Mouse (Mus musculus): ENCODE data around the gene Optn. TPM values are rescaled to one million over a fixed set of nuclear protein-coding genes. Genes with fewer than 3 reads are reported as not detected.

The Optn gene
- total and polyA plus RNA-seq, 2 experiments from 2014 or later = 28.7 to 35.0 TPM

DNA sequence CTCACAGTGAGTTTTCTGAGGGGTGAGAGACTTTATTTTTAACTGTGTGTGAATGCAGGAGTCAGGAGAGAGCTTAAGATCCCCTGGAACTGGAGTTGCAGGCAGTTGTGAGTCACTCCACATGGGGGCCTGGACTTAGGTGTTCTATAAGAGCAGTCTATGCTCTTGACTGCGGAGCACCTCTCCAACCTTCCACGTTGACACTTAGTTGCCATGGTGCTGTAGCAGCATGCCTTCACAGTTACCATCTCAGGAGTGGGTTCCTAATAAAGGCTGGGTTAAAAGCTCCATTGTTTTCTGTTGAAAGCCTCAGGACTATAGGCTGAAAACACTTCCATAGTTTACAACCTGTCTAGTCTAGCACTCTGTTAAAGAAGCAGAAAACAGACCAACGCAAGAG is 26.5 kb downstream of the Optn start:
- no peak for DNase-seq (ENCODE audit: low spot score)
- 46% methylated on average over 3 of the region's 3 CpGs for WGBS
- no peak for TF ChIP-seq CTCF (IDR thresholded peaks at IDR 0.05)
- Histone ChIP-seq H3K4me2 (ENCODE audit: low read depth, low read length, poor library complexity, severe bottlenecking) (no peak overlapping the region), H3K4me3 (ENCODE audit: low read depth, low read length) (no peak overlapping the region), H3K4me1 (ENCODE audit: insufficient read depth, low read length) (no peaks in the 10 kb centered on the region), H3K9ac (replicated peaks; ENCODE audit: low read length, poor library complexity, severe bottlenecking) (no peak overlapping the region), H3K36me3 (ENCODE audit: insufficient read depth, low read length) (peaks cover 13% of the 10 kb centered on the region; the same call in 1 of the 2 replicates), H3K9me3 (ENCODE audit: low read length) (no peaks in the 10 kb centered on the region), H3K27me3 (ENCODE audit: insufficient read depth, low read length) (no peaks in the 10 kb centered on the region), H3K27ac (ENCODE audit: low read depth, low read length) (no peak overlapping the region)
- ATAC-seq (ENCODE audit: low FRiP score) = no peak

DNA sequence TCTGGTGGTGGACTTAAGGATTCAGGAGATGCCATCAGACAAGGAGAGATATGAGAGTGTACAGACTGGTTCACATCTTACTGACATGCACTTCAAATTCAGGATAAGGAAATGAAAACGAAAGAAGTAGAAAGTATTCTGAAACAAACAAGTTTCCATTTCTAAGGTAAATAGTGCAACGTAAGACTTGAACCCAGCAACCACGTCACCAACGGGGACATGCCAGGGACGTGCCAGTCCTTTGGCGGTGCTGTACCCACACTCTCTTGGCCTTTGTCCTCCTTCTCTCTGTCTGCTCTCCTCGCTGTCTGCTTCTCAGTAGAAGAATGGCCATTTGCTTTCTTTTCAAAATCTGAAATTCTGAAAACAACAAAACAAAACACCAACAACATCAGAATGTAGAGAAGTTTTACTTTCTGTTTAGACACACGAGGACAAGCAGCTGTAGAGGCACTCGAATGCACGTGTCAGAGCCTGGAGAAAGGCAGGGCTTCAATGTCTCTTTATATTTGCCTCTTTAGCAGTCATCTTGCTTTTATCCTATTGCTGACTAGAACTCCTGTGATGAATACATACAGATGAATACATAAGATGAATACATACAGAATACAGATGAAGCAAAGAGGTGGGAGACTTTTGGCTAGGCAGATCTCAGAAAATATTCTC is 27.3 kb downstream of the Optn start:
- H3K4me1 ChIP-seq (ENCODE audit: insufficient read depth, low read length) = no peaks in the 10 kb centered on the region
- DNase-seq (ENCODE audit: low spot score) = no peak
- no peak for TF ChIP-seq CTCF (IDR thresholded peaks at IDR 0.05)
- 70% methylated on average over 10 of the region's 10 CpGs for WGBS
- peaks cover 13% of the 10 kb centered on the region; the same call in 1 of the 2 replicates for H3K36me3 ChIP-seq (ENCODE audit: insufficient read depth, low read length)
- H3K9ac ChIP-seq (replicated peaks; ENCODE audit: low read length, poor library complexity, severe bottlenecking) = no peak overlapping the region
- no peak for ATAC-seq (ENCODE audit: low FRiP score)
- H3K9me3 ChIP-seq (ENCODE audit: low read length) = no peaks in the 10 kb centered on the region
- no peak overlapping the region for H3K27ac ChIP-seq (ENCODE audit: low read depth, low read length)
- H3K27me3 ChIP-seq (ENCODE audit: insufficient read depth, low read length) = no peaks in the 10 kb centered on the region
- no peak overlapping the region for H3K4me3 ChIP-seq (ENCODE audit: low read depth, low read length)
- H3K4me2 ChIP-seq (ENCODE audit: low read depth, low read length, poor library complexity, severe bottlenecking) = no peak overlapping the region

DNA sequence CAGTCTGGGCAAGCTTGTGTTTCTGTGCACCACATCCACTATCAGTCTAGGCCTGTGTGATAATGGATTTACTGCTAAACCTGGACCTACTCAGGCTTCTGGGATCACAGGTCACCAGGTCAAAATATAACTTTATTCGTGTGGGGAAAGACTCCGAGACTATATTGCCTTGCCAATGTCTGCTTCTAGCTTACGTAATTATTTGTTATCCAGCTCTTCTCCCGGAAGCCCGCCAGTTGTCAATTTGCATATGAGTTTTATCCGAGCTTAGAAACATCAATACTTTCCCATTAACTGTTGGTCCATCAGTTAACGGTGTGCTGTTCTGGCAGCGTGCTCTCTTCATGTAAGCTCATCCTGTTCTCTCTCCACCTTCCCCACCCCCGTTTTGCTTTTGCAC is 28.6 kb downstream of the Optn start:
- no peak overlapping the region for H3K4me3 ChIP-seq (ENCODE audit: low read depth, low read length)
- H3K27me3 ChIP-seq (ENCODE audit: insufficient read depth, low read length) = no peaks in the 10 kb centered on the region
- no peaks in the 10 kb centered on the region for H3K9me3 ChIP-seq (ENCODE audit: low read length)
- H3K4me2 ChIP-seq (ENCODE audit: low read depth, low read length, poor library complexity, severe bottlenecking) = no peak overlapping the region
- H3K4me1 ChIP-seq (ENCODE audit: insufficient read depth, low read length) = no peaks in the 10 kb centered on the region
- TF ChIP-seq CTCF (IDR thresholded peaks at IDR 0.05) = no peak
- no peak for DNase-seq (ENCODE audit: low spot score)
- peaks cover 16% of the 10 kb centered on the region; the same call in 1 of the 2 replicates for H3K36me3 ChIP-seq (ENCODE audit: insufficient read depth, low read length)
- no peak overlapping the region for H3K27ac ChIP-seq (ENCODE audit: low read depth, low read length)
- ATAC-seq (ENCODE audit: low FRiP score) = no peak
- no peak overlapping the region for H3K9ac ChIP-seq (replicated peaks; ENCODE audit: low read length, poor library complexity, severe bottlenecking)
- WGBS = 82% methylated on average over 9 of the region's 9 CpGs

DNA sequence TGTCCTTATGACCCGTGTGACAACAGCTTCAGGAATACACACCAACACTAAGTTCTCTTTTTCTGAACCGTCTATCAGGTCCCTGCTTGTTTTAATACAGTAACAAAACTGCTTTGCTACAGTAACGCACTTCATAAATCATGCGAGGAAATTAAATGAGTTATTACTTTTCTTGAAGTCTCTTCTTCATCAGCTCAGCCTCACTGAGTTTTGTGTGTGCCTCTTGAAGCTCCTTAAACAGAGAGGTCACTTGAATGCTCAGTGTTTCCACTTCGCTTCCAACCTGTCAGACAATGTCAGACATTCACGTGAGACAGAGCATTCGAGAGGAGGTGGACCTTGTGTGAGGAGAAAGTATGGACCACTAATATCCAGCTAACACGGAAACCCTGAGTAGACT is 29.1 kb downstream of the Optn start:
- ATAC-seq (ENCODE audit: low FRiP score) = no peak
- H3K27me3 ChIP-seq (ENCODE audit: insufficient read depth, low read length) = no peaks in the 10 kb centered on the region
- WGBS = 88% methylated on average over 8 of the region's 8 CpGs

DNA sequence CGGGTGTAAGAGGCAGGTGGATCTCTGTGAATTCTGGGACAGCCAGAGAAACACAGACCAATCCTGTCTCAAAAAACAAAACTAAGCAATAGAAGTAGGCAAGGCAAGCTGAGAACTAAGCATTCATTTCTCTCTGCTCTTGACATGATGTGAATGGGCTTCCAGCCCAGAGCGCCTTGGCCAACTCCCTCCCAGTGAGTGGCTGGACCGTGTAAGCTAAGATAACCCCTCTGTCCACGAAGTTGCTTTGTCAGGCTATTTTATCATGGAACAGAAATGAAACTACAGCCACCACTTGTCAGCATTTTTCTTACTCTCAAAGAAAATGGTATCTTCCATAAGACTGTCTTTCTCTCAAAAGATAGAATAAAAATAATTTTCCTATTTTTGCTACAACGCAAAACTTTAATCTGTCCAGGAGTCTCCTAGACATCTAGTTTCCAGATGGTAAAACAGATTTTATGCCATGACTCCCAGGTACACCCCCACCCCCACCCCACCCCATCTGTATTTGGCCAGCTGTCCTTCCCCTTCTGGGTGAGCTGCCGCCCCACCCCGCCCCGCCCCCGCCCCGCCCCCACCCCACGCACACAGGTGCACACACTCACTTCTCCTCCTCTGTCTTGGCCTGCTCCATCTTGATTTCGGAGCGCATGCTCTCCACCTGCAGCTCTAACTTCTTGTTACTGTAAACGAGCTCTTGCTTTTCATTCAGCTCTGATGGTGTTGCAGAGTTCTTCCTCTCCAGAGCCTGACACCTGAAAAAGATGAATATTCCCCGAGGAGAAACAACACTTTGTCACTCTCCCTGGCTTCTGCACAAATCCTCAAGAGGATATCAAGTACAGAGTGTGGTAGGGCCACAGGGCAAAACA is 30.1 kb downstream of the Optn start:
- no peak for DNase-seq (ENCODE audit: low spot score)

More for the DNA sequence above, 29.1 kb downstream of the Optn start:
- Histone ChIP-seq H3K27ac (ENCODE audit: low read depth, low read length) (no peak overlapping the region), H3K9ac (replicated peaks; ENCODE audit: low read length, poor library complexity, severe bottlenecking) (no peak overlapping the region), H3K36me3 (ENCODE audit: insufficient read depth, low read length) (peaks cover 16% of the 10 kb centered on the region; the same call in 1 of the 2 replicates), H3K9me3 (ENCODE audit: low read length) (no peaks in the 10 kb centered on the region), H3K4me3 (ENCODE audit: low read depth, low read length) (no peak overlapping the region), H3K4me2 (ENCODE audit: low read depth, low read length, poor library complexity, severe bottlenecking) (no peak overlapping the region), H3K4me1 (ENCODE audit: insufficient read depth, low read length) (no peaks in the 10 kb centered on the region)
- TF ChIP-seq CTCF (IDR thresholded peaks at IDR 0.05) = no peak
- DNase-seq (ENCODE audit: low spot score) = no peak

DNA sequence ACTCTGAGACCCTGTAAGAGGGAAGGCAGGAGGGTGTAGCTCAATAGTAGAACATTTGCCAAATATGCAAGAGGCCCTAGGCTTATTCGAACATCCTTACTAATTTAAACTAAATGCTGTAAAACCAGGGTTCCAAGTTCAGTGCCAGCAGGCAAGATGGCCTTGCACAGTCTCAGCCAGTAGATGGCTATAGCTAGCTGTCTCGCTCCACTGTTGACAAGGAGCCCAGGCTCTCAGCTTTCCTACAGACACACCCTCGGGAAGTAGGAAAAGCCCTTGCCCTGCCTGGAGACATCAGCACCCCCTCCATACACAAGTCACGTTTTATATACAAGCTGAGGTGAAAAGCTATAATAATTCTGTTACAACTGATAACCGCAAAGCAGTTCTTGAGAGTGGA is 31.2 kb downstream of the Optn start:
- Histone ChIP-seq H3K27me3 (ENCODE audit: insufficient read depth, low read length) (no peaks in the 10 kb centered on the region), H3K36me3 (ENCODE audit: insufficient read depth, low read length) (peaks cover 22% of the 10 kb centered on the region), H3K9ac (replicated peaks; ENCODE audit: low read length, poor library complexity, severe bottlenecking) (no peak overlapping the region), H3K4me3 (ENCODE audit: low read depth, low read length) (no peak overlapping the region), H3K4me1 (ENCODE audit: insufficient read depth, low read length) (no peaks in the 10 kb centered on the region), H3K9me3 (ENCODE audit: low read length) (no peaks in the 10 kb centered on the region), H3K4me2 (ENCODE audit: low read depth, low read length, poor library complexity, severe bottlenecking) (no peak overlapping the region), H3K27ac (ENCODE audit: low read depth, low read length) (no peak overlapping the region)
- TF ChIP-seq CTCF (IDR thresholded peaks at IDR 0.05) = no peak
- no peak for ATAC-seq (ENCODE audit: low FRiP score)
- DNase-seq (ENCODE audit: low spot score) = no peak
- 75% methylated on average over 5 of the region's 5 CpGs for WGBS

More for the DNA sequence above, 30.1 kb downstream of the Optn start:
- 70% methylated on average over 14 of the region's 15 CpGs for WGBS
- no peak for TF ChIP-seq CTCF (IDR thresholded peaks at IDR 0.05)
- no peak overlapping the region for H3K4me3 ChIP-seq (ENCODE audit: low read depth, low read length)
- H3K36me3 ChIP-seq (ENCODE audit: insufficient read depth, low read length) = peaks cover 17% of the 10 kb centered on the region; the same call in 1 of the 2 replicates
- no peak overlapping the region for H3K9ac ChIP-seq (replicated peaks; ENCODE audit: low read length, poor library complexity, severe bottlenecking)
- no peaks in the 10 kb centered on the region for H3K9me3 ChIP-seq (ENCODE audit: low read length)
- ATAC-seq (ENCODE audit: low FRiP score) = no peak
- no peaks in the 10 kb centered on the region for H3K27me3 ChIP-seq (ENCODE audit: insufficient read depth, low read length)
- H3K4me2 ChIP-seq (ENCODE audit: low read depth, low read length, poor library complexity, severe bottlenecking) = no peak overlapping the region
- no peak overlapping the region for H3K27ac ChIP-seq (ENCODE audit: low read depth, low read length)
- no peaks in the 10 kb centered on the region for H3K4me1 ChIP-seq (ENCODE audit: insufficient read depth, low read length)
